Mouse (Mus musculus) liver, adult 2 months (tissue): ENCODE results near the gene Arhgap22.

Experiments
- CTCF ChIP-seq: fragments of 200-500 bp; IDR thresholded peaks from 2 replicates; pipeline ENCODE4 v1.5.1; 2011; ENCODE audit warnings: low read depth, low read length, control low read depth
- POLR2A ChIP-seq: fragments of 200-500 bp; IDR thresholded peaks from 2 replicates; pipeline ENCODE4 v1.6.1; 2011; ENCODE audit warnings: low read length, control low read depth; ENCODE audit not compliant: insufficient read depth; ENCODE audit errors: extremely low read depth

DNA sequence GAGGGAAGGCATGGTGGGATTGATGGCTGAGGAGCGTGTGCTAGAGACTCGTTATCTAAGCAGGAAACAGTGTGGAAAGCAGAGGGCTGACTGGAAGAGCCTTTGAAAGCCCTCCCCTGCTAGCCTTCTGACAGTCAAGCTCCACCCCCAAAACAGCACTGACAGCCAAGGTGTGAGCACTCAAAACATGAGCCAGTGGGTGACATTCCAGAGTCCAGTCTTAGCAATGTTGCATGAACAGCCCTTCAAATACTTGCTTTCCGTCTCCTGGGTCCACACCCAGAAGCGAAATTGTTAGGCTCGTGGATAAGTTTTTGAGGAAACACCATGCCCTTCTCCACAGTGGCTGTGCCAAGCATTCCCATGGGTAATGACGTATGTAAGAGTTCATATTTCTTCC is 132.7 kb downstream of the Arhgap22 start:
- no peak for TF ChIP-seq CTCF
- TF ChIP-seq POLR2A, result no peak
